Mouse (Mus musculus) bone marrow macrophage, adult 2 months (primary cell): ENCODE data around the gene Ovca2.

Source experiments
- CTCF ChIP-seq: IDR thresholded peaks from 2 replicates; pipeline ENCODE4 v1.5.1; 2012; ENCODE audit warnings: low read depth, mild to moderate bottlenecking, low read length, moderate library complexity
- POLR2A ChIP-seq: IDR thresholded peaks from 2 replicates; pipeline ENCODE4 v1.6.1; 2012; ENCODE audit warnings: mild to moderate bottlenecking, low read depth, low read length, borderline replicate concordance

DNA sequence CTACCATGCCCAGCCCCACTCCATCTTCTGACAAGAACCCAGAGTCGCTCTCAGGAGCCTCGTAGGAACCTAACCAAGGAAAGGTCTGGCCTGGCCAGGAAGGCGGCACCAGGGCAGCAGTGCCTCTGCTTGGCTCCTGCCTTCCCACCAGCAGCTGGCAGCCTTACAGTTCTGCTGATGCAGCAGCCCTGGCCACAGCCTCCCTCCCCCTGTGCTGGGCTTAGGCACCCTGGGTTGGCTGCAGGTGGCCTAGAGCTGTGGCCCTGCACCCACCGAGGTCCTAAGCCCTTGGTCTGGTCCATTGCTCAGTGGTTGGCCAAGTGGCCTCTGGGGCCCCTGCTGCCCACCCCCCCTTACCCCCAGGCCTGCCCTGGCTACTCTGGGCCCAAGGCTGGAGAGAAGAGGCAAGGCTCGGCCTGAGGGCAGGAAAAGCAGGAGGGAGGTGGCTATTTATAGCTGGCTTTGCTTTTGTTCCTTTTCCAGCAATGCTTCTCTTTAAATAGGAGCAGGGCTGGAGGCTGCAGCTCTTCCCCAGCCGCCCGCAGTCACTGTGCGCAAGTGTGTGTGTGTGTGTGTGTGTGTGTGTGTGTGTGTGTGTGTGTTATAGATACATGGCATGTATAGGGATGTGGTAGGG is 33.5 kb upstream of the Ovca2 start:
- TF ChIP-seq CTCF (no peak), POLR2A (no peak)
